Mouse (Mus musculus) ES-Bruce4 (cell line): ENCODE data around the gene Dmd. TPM values are rescaled to one million over a fixed set of nuclear protein-coding genes. Genes with fewer than 3 reads are reported as not detected.
A peak's percentile ranks its signal among the peaks of the same experiment; 100 is the strongest.

Experiments used
- H3K27ac ChIP-seq: 2 replicates; pipeline ENCODE4 v1.5.1; 2012; ENCODE audit warnings: low read length, inconsistent platforms; ENCODE audit not compliant: insufficient read depth
- H3K27me3 ChIP-seq: 2 replicates; pipeline ENCODE4 v1.6.1; 2012; ENCODE audit warnings: mild to moderate bottlenecking, low read length, inconsistent platforms; ENCODE audit not compliant: control insufficient read depth, poor library complexity, insufficient read depth, severe bottlenecking
- H3K36me3 ChIP-seq: 2 replicates; pipeline ENCODE4 v1.6.1; 2012; ENCODE audit warnings: inconsistent platforms, mild to moderate bottlenecking, low read length, moderate library complexity; ENCODE audit not compliant: control insufficient read depth, poor library complexity, insufficient read depth, severe bottlenecking
- H3K4me1 ChIP-seq: one replicate; pipeline ENCODE4 v1.8.1; 2011; ENCODE audit warnings: low read length; ENCODE audit not compliant: control insufficient read depth, insufficient read depth
- H3K4me3 ChIP-seq: 2 replicates; pipeline ENCODE4 v1.5.1; 2011; ENCODE audit warnings: low read depth, mild to moderate bottlenecking, low read length
- H3K9ac ChIP-seq: 2 replicates; pipeline ENCODE4 v1.6.1; 2012; ENCODE audit warnings: low read depth, mild to moderate bottlenecking, inconsistent platforms; ENCODE audit not compliant: poor library complexity, severe bottlenecking
- H3K9me3 ChIP-seq: replicated peaks from 2 replicates; pipeline ENCODE4 v1.6.1; 2012; ENCODE audit warnings: mild to moderate bottlenecking, low read length, inconsistent platforms; ENCODE audit not compliant: control insufficient read depth, poor library complexity, insufficient read depth, severe bottlenecking
- CTCF ChIP-seq: IDR thresholded peaks from one replicate; pipeline ENCODE4 v1.8.1; 2011; ENCODE audit warnings: low read depth, low read length
- EP300 ChIP-seq: IDR thresholded peaks from 2 replicates; pipeline ENCODE4 v1.6.1; 2011; ENCODE audit warnings: low read depth, low read length; ENCODE audit not compliant: insufficient read depth
- POLR2A ChIP-seq: IDR thresholded peaks from one replicate; pipeline ENCODE4 v1.8.1; 2011; ENCODE audit warnings: low read length; ENCODE audit not compliant: insufficient read depth
- polyA plus RNA-seq: library from polyadenylated mRNA; stranded (reverse); fragments of >200 nt; gene quantifications from 2 replicates; pipeline ENCODE4 v1.2.4, GENCODE M21; 2011; ENCODE audit warnings: low read depth; ENCODE audit not compliant: missing spikeins, insufficient read depth, insufficient read length

Dmd gene
- polyA plus RNA-seq, result 28.5 and 29.5 TPM in 2 replicates

DNA sequence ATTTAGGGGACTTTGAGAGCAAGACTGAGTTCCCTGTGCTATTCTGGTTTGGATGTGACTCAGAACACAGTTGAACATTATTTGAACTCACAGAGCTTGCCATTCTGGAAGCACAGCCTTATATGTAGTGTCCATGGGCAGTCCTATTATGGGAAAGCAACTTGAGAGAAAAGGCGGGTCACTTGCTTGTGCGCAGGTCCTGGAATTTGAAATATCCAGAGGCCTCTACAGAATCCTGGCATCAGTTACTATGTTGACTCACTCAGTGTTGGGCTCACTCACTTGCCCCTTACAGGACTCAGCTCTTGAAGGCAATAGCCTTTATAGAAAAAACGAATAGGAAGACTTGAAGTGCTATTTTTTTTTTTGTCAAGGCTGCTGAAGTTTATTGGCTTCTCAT, at the start of gene Dmd:
Dmd (plus strand) TSS at position 241 of the 400 bp plus-strand sequence.
- H3K27ac ChIP-seq, result no peak within 1 kb of the TSS
- H3K36me3 ChIP-seq, result no peaks in the 10 kb centered on the region
- no peak within 1 kb of the TSS for H3K4me3 ChIP-seq
- no peaks in the 10 kb centered on the region for H3K9me3 ChIP-seq
- H3K9ac ChIP-seq, result no peak within 1 kb of the TSS
- TF ChIP-seq CTCF (no peak), POLR2A (no peak), EP300 (no peak)
- H3K4me1 ChIP-seq, result no peaks in the 10 kb centered on the region
- no peaks in the 10 kb centered on the region for H3K27me3 ChIP-seq

DNA sequence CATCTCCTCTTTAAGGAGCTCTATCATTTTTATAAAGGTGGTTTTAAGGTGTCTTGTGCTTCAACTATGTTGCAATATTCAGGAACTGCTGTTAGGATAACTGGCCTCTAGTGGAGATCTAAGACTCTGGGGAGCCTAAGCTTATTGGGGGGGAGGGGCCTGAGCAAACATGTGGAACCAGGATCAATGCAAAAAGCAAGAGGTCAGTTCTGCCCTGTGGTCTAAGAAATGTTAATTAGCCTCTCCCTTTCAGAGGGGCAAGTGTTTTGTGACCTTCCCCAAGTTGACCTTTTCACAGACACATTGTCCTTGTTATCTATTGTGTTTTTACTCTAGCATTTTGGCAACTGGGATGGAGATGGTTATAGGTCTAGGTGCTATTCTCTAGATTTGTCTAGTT, 47.2 kb upstream of the Dmd start:
- no peak for TF ChIP-seq POLR2A
- 0 out of 2 replicates have a peak, but pooled peaks have one; percentile 61 for TF ChIP-seq EP300
- Histone ChIP-seq H3K36me3 (no peaks in the 10 kb centered on the region), H3K4me1 (no peaks in the 10 kb centered on the region), H3K4me3 (no peak overlapping the region), H3K9ac (no peak overlapping the region), H3K27ac (no peak overlapping the region), H3K9me3 (0 out of 2 replicates have a peak, but pooled peaks cover 6% of the 10 kb centered on the region), H3K27me3 (no peaks in the 10 kb centered on the region)

DNA sequence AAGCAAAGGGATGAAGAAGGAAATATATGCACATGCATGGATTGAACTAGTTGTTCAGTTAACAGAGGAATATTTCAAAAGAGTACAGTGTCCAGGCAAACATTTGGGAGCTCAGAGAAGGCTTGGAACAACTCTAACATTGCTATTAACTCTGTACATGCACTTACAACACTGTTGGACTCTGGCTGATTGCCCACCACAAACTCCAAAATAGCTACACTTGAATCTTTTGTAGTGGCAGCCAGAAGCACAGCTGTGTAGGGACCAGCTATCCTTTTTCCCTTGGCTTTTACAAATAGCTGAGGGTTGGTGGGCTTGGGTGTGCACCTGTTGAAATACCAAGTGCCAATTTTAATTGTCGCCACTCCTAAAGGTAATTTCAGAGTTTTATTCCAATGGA, 39.0 kb downstream of the Dmd start:
- H3K36me3 ChIP-seq, result no peaks in the 10 kb centered on the region
- H3K4me1 ChIP-seq, result no peaks in the 10 kb centered on the region
- H3K4me3 ChIP-seq, result no peak overlapping the region
- no peak for TF ChIP-seq POLR2A
- TF ChIP-seq CTCF, result no peak
- TF ChIP-seq EP300, result no peak
- H3K9me3 ChIP-seq, result no peaks in the 10 kb centered on the region
- no peak overlapping the region for H3K27ac ChIP-seq
- H3K9ac ChIP-seq, result no peak overlapping the region
- H3K27me3 ChIP-seq, result no peaks in the 10 kb centered on the region

DNA sequence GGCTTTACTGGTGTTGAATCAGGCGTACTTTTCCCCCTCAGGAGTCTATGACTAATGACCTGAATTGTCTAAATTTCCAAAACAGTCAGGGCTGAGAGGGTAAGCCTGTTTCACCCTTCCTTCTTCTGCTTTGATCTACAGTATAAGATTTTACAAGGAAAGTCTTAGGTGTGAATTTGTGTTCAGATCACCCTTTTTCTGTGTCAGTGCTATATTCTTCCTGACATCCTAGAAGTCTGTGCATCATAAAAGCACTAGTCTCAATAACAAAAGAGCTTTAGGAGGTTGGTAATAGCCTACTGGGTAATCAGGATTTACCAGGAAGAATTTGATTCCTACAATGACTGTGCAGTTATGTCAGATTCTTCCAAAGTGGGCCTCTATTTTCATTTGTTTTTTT, 101.5 kb downstream of the Dmd start:
- Histone ChIP-seq H3K27me3 (no peaks in the 10 kb centered on the region), H3K4me3 (no peak overlapping the region), H3K4me1 (no peaks in the 10 kb centered on the region), H3K9me3 (no peaks in the 10 kb centered on the region), H3K36me3 (no peaks in the 10 kb centered on the region), H3K27ac (no peak overlapping the region), H3K9ac (no peak overlapping the region)
- TF ChIP-seq POLR2A (no peak), CTCF (no peak), EP300 (no peak)

DNA sequence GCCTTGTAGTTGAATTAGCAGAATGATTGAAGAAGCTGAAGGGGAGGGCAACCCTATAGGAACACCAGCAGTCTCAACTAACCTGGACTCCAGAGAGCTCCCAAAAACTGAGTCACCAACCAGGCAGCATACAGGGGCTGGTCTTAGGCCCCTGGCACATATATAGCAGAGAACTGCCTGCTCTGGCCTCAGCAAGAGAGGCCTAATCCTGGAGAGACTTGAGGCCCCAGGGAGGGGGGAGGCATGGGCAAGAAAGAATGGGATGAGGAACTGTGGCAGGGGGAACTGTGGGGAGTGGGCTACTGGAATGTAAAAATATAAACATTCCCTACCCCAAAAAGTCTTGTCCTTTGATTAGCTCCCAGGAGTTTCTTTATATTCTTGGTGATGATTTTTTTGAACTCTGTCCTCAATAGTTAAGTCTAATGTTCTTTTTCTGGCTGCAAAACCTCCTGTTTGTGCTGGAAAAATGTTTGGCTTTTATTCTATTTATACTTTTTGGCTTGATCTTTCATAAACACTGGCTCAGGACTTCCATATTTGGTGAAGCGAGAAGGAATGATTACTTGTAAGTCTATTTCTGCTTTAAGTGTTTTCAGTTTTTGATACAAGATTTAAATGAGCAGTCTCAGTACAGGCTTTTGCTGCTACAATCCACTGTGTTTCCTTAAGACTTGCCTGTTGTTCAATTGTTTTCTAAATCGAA, 167.7 kb downstream of the Dmd start:
- H3K27me3 ChIP-seq, result no peaks in the 10 kb centered on the region
- H3K27ac ChIP-seq, result no peak overlapping the region
- no peaks in the 10 kb centered on the region for H3K4me1 ChIP-seq
- no peaks in the 10 kb centered on the region for H3K9me3 ChIP-seq
- no peak overlapping the region for H3K9ac ChIP-seq
- H3K4me3 ChIP-seq, result no peak overlapping the region
- TF ChIP-seq CTCF (no peak), POLR2A (no peak), EP300 (no peak)
- no peaks in the 10 kb centered on the region for H3K36me3 ChIP-seq

DNA sequence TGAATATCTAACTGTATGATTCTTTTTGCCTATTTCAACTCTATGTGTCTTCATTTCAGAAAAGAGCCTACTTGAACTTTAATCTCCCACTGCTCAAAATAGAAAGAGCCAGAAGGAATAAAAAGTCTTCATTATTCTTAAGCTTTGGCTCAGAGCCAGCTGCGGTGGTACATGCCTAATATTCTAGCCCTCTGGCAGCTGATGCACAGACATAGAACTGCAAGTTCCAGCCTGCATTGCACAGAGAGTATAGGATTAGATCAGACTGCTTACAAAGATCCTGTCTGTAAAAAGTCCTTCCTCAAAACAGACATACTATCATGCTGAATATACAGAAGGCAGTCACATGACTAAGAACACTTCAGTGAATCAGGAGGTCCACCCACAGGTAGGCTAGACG, 168.5 kb downstream of the Dmd start:
- H3K27ac ChIP-seq, result no peak overlapping the region
- no peak overlapping the region for H3K4me3 ChIP-seq
- no peaks in the 10 kb centered on the region for H3K9me3 ChIP-seq
- H3K27me3 ChIP-seq, result no peaks in the 10 kb centered on the region
- no peak overlapping the region for H3K9ac ChIP-seq
- no peaks in the 10 kb centered on the region for H3K4me1 ChIP-seq
- H3K36me3 ChIP-seq, result no peaks in the 10 kb centered on the region
- TF ChIP-seq POLR2A (no peak), CTCF (no peak), EP300 (no peak)
